Mouse (Mus musculus): ENCODE results near the gene Washc3. TPM values are rescaled to one million over a fixed set of nuclear protein-coding genes. Genes with fewer than 3 reads are reported as not detected.

Gene Washc3
- polyA plus RNA-seq, 1 experiment = 42.2 TPM

DNA sequence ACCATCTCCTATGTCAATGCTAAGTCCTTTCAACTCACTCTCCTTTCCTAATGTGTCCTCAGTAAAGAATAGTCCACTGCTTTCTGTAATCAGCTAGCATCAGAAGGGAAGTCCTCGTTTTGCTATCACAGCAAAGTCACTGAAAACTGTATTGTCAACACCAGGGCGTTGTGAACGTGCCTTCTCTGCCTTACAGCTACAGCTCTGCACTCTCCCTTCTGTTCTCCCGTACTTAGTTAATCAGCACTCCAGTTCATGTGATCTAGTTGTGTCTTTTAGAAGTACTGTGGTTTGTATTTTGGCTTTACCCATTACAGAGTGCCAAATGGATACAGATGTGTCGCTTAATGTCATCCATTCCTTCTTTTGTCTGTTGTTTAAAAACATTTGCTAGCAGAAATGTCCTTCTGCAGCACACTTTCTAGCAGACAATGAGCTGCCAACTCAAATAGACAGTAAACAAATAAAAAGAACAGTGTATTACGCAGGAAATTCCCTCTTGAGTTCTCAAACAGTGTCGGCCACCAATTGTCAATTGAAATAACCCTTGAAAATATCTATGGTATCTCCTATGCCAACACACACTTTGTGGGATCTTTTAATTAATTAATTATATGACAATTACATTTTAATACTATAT lies 33.3 kb upstream of the Washc3 start:
- no peaks in the 10 kb centered on the region for H3K27me3 ChIP-seq (ENCODE audit: control insufficient read depth, insufficient read depth, insufficient read length)
- H3K79me2 ChIP-seq (ENCODE audit: control insufficient read depth, insufficient read depth) = no peaks in the 10 kb centered on the region
- no peak overlapping the region for H3K4me3 ChIP-seq
- H3K36me3 ChIP-seq (ENCODE audit: control insufficient read depth, insufficient read depth) = peaks cover 3% of the 10 kb centered on the region
- H3K4me2 ChIP-seq (ENCODE audit: low read depth) = no peak overlapping the region
- H3ac ChIP-seq (ENCODE audit: control insufficient read depth, insufficient read length) = no peak overlapping the region
- TF ChIP-seq MYOG (IDR thresholded peaks at IDR 0.05; ENCODE audit: control insufficient read depth in 1 of 3, insufficient read depth in 1 of 3, insufficient read length in 2 of 3, low read depth in 2 of 3) (no peak), MYOD1 (IDR thresholded peaks at IDR 0.05; ENCODE audit: control insufficient read depth in 1 of 3, insufficient read length in 2 of 3, low read depth in 2 of 3) (no peak), POLR2AphosphoS2 (IDR thresholded peaks at IDR 0.05; ENCODE audit: insufficient read length, low read depth) (no peak), MAX (IDR thresholded peaks at IDR 0.05; ENCODE audit: low read depth) (no peak), TCF12 (IDR thresholded peaks at IDR 0.05; ENCODE audit: insufficient read depth, poor library complexity, severe bottlenecking) (no peak), USF1 (IDR thresholded peaks at IDR 0.05; ENCODE audit: low read depth) (no peak), REST (IDR thresholded peaks at IDR 0.05; ENCODE audit: insufficient read depth, insufficient read length) (no peak), E2F4 (IDR thresholded peaks at IDR 0.05; ENCODE audit: insufficient read depth) (no peak), POLR2A (IDR thresholded peaks at IDR 0.05; ENCODE audit: insufficient read length, low read depth) (no peak), CEBPB (IDR thresholded peaks at IDR 0.05; ENCODE audit: insufficient read depth, poor library complexity, severe bottlenecking) (no peak), SRF (IDR thresholded peaks at IDR 0.05; ENCODE audit: control insufficient read depth, insufficient read length, low read depth) (no peak), TCF3 (IDR thresholded peaks at IDR 0.05; ENCODE audit: insufficient read length, low read depth) (no peak)

DNA sequence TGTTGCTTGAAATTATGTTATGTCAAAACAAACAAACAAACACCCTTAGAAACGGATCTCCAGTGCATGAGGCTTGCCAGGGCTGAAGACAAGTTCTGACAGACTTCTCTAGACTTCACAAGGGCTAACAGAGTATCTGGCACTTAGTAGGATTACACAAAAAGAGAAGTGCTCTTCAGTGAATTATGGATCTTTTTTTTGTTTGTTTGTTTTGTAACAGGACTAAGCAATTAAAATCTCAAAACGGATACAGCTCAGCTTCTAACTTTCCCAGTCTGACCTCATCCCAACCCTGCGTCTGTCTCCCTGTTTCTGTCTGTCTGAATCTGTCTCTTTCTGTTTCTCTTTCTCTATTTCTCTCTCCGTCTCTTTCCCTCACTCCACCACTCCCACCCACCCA lies 352 bp upstream of the Washc3 start:
- Histone ChIP-seq H3K36me3 (ENCODE audit: control insufficient read depth, insufficient read depth) (peaks cover 5% of the 10 kb centered on the region), H3K79me2 (ENCODE audit: control insufficient read depth, insufficient read depth) (no peaks in the 10 kb centered on the region), H3K27me3 (ENCODE audit: control insufficient read depth, insufficient read depth, insufficient read length) (no peaks in the 10 kb centered on the region), H3K4me3 (peak overlapping the region; percentile 41), H3K4me2 (ENCODE audit: low read depth) (peak overlapping the region; percentile 76), H3ac (ENCODE audit: control insufficient read depth, insufficient read length) (peak overlapping the region; percentile 64)
- no peak for TF ChIP-seq REST (IDR thresholded peaks at IDR 0.05; ENCODE audit: insufficient read depth, insufficient read length)
- TF ChIP-seq POLR2A (IDR thresholded peaks at IDR 0.05; ENCODE audit: insufficient read length, low read depth) = no peak
- TF ChIP-seq MYOG (IDR thresholded peaks at IDR 0.05; ENCODE audit: control insufficient read depth in 1 of 3, insufficient read depth in 1 of 3, insufficient read length in 2 of 3, low read depth in 2 of 3) = no peak
- TF ChIP-seq USF1 (IDR thresholded peaks at IDR 0.05; ENCODE audit: low read depth) = no peak
- no peak for TF ChIP-seq MAX (IDR thresholded peaks at IDR 0.05; ENCODE audit: low read depth)
- no peak for TF ChIP-seq SRF (IDR thresholded peaks at IDR 0.05; ENCODE audit: control insufficient read depth, insufficient read length, low read depth)
- no peak for TF ChIP-seq E2F4 (IDR thresholded peaks at IDR 0.05; ENCODE audit: insufficient read depth)
- TF ChIP-seq TCF3 (IDR thresholded peaks at IDR 0.05; ENCODE audit: insufficient read length, low read depth) = no peak

DNA sequence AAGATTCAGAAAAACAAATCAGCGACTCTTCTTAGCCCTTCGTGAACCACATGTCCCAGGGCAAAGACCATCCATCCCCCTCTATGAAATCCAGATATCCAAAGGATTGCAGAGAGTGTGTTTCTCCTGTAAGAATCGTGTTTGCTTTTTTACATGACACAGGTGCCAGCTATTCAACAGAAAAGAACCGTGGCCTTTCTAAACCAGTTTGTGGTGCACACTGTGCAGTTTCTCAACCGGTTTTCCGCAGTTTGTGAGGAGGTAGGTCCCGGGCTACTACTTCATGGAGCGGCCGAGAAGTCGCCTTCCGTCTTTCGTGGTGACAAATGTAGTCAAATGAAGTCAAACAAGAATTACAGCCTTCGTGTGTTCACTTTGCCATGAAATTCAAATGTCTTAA lies 757 bp downstream of the Washc3 start:
- peak overlapping the region; percentile 41 for H3K4me3 ChIP-seq
- no peaks in the 10 kb centered on the region for H3K27me3 ChIP-seq (ENCODE audit: control insufficient read depth, insufficient read depth, insufficient read length)
- TF ChIP-seq MYOD1 (IDR thresholded peaks at IDR 0.05; ENCODE audit: control insufficient read depth in 1 of 3, insufficient read length in 2 of 3, low read depth in 2 of 3) (no peak), TCF3 (IDR thresholded peaks at IDR 0.05; ENCODE audit: insufficient read length, low read depth) (no peak), POLR2A (IDR thresholded peaks at IDR 0.05; ENCODE audit: insufficient read length, low read depth) (no peak), USF1 (IDR thresholded peaks at IDR 0.05; ENCODE audit: low read depth) (no peak), CEBPB (IDR thresholded peaks at IDR 0.05; ENCODE audit: insufficient read depth, poor library complexity, severe bottlenecking) (no peak), TCF12 (IDR thresholded peaks at IDR 0.05; ENCODE audit: insufficient read depth, poor library complexity, severe bottlenecking) (no peak), MYOG (IDR thresholded peaks at IDR 0.05; ENCODE audit: control insufficient read depth in 1 of 3, insufficient read depth in 1 of 3, insufficient read length in 2 of 3, low read depth in 2 of 3) (no peak), E2F4 (IDR thresholded peaks at IDR 0.05; ENCODE audit: insufficient read depth) (no peak), POLR2AphosphoS2 (IDR thresholded peaks at IDR 0.05; ENCODE audit: insufficient read length, low read depth) (no peak), SRF (IDR thresholded peaks at IDR 0.05; ENCODE audit: control insufficient read depth, insufficient read length, low read depth) (no peak), REST (IDR thresholded peaks at IDR 0.05; ENCODE audit: insufficient read depth, insufficient read length) (no peak), MAX (IDR thresholded peaks at IDR 0.05; ENCODE audit: low read depth) (no peak)
- peak overlapping the region; percentile 73 for H3K4me2 ChIP-seq (ENCODE audit: low read depth)
- no peaks in the 10 kb centered on the region for H3K79me2 ChIP-seq (ENCODE audit: control insufficient read depth, insufficient read depth)
- H3K36me3 ChIP-seq (ENCODE audit: control insufficient read depth, insufficient read depth) = peaks cover 9% of the 10 kb centered on the region
- peak overlapping the region; percentile 64 for H3ac ChIP-seq (ENCODE audit: control insufficient read depth, insufficient read length)

DNA sequence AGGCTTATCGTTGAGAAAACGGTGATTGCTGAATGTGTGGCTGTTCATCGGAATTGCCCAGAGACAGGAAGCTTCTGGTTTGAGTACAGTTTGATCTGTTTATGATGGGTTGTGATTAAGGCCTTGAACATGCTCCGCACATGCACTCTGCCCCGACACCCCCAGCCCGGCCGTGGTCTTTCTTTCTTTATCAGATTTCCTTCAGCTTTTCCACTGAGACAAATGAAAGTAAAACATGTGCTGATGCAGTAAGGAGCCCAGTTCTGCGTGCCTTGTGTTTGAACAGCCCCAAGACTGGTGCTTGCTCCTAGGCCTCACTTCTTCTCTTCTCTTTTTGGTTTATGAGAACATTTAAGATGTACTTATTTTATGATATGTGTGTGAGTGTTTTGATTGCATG lies 1.7 kb downstream of the Washc3 start:
- Histone ChIP-seq H3K4me2 (ENCODE audit: low read depth) (no peak overlapping the region), H3K36me3 (ENCODE audit: control insufficient read depth, insufficient read depth) (peaks cover 9% of the 10 kb centered on the region), H3K4me3 (no peak overlapping the region), H3K79me2 (ENCODE audit: control insufficient read depth, insufficient read depth) (no peaks in the 10 kb centered on the region), H3ac (ENCODE audit: control insufficient read depth, insufficient read length) (no peak overlapping the region), H3K27me3 (ENCODE audit: control insufficient read depth, insufficient read depth, insufficient read length) (no peaks in the 10 kb centered on the region)
- TF ChIP-seq REST (IDR thresholded peaks at IDR 0.05; ENCODE audit: insufficient read depth, insufficient read length) (no peak), MYOD1 (IDR thresholded peaks at IDR 0.05; ENCODE audit: control insufficient read depth in 1 of 3, insufficient read length in 2 of 3, low read depth in 2 of 3) (no peak), SRF (IDR thresholded peaks at IDR 0.05; ENCODE audit: control insufficient read depth, insufficient read length, low read depth) (no peak), POLR2A (IDR thresholded peaks at IDR 0.05; ENCODE audit: insufficient read length, low read depth) (no peak), CEBPB (IDR thresholded peaks at IDR 0.05; ENCODE audit: insufficient read depth, poor library complexity, severe bottlenecking) (no peak), TCF12 (IDR thresholded peaks at IDR 0.05; ENCODE audit: insufficient read depth, poor library complexity, severe bottlenecking) (no peak), POLR2AphosphoS2 (IDR thresholded peaks at IDR 0.05; ENCODE audit: insufficient read length, low read depth) (no peak)

Data from myocyte (in vitro differentiated cells).